Mouse (Mus musculus): ENCODE data around the gene Aldh1a3. TPM values are rescaled to one million over a fixed set of nuclear protein-coding genes. Genes with fewer than 3 reads are reported as not detected.
A peak's percentile ranks its signal among the peaks of the same experiment; 100 is the strongest.

Aldh1a3 gene
- total RNA-seq, 2 experiments from 2014 or later: 0.88 to 1.0 TPM

DNA sequence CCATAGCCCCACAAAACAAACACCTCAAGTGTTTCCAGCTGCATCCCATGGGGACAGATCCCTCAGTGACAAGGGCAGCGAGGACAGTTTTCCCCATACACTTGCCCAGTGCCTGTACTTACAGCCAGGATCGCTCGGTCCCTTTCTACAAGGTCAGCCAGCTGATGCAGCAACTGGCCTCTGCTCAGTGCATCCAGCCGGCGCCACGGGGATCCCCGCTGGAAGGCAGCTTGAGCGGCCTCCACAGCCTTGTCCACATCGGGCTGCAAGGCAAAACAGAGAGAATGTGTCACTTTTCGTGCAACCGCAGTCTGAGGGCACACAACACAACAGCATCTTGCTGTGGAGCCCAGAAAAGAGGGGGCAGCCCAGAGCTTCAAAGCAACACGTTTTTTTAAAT, 8.3 kb downstream of the Aldh1a3 start:
- no peak for DNase-seq (ENCODE audit: low spot score in 2 of 2)

DNA sequence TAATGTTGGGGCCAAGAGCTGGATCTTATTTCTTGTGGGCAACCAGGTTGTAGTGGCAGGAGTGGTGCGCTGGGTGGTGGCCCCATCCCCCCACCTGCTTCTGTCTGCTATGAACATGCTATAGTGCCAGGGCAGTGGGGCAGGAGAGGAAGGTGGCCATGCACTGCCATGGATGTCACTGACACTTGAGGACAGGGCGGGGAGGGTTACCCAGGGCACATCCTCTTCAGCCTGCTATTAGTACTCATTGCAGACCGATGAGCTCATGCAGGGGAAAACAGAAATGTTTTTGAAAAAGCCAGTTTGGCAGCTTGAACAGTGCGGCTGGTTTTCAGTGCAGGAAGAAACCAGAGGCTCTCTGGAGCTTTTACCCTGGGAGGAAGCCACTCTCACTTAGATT, 10.5 kb downstream of the Aldh1a3 start:
- DNase-seq (ENCODE audit: low spot score in 2 of 2): no peak

GRCm38 (mm10) chr7:66413093-66413492, 14.2 kb downstream of the Aldh1a3 start:
- no peak for DNase-seq (ENCODE audit: low spot score in 2 of 2)

- DNase-seq (ENCODE audit: low spot score in 2 of 2): peak in 1 of 2 experiments; percentile 36
Measured at GRCm38 (mm10) chr7:66409433-66409832, 17.9 kb downstream of the Aldh1a3 start.

- DNase-seq (ENCODE audit: low spot score in 2 of 2): no peak
Measured at GRCm38 (mm10) chr7:66406971-66407370, 20.3 kb downstream of the Aldh1a3 start.

- no peak for DNase-seq (ENCODE audit: low spot score in 2 of 2)
Measured at GRCm38 (mm10) chr7:66405951-66406721, 21.2 kb downstream of the Aldh1a3 start.

DNA sequence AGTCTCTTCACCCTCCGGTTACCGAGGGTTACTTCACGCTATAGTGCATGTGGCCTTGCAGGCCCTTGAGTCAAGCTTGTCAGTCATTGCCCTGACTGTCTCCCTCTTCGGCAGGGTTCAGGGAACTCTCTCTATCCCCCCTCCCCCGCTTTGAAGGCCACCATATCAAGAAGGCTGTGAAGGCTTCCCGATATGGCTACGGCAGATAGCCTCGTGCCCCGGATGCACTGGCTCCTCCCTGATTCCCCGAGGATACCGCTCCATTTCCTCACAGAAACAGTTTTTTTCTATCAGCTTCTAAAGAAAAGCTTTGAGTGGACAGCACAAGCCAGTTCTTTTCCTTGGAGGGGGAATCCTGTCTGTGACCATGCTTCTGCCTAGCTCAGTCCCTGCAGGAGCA, 21.8 kb downstream of the Aldh1a3 start:
- no peak for DNase-seq (ENCODE audit: low spot score in 2 of 2)

DNA sequence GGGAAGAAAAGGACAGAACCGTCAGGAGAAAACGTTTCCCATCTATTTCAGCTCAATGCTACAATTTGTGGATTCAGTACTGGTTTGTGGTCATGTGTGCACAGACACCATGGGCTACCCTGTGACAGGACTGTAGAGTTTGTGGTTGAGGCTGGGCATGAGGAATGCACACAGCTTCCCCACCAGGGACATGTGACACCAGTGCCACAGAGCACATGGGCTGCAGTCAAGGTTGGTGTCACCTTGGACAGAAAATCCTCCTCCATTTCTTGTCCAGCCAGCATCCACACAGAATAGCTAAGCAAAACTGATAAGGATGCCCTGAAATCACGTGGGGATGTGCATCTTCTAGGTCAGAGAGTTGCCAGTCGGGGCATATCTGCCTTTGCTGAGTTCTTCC, 22.5 kb downstream of the Aldh1a3 start:
- no peak for DNase-seq (ENCODE audit: low spot score in 2 of 2)

GRCm38 (mm10) chr7:66404141-66404540, 23.2 kb downstream of the Aldh1a3 start:
- no peak for DNase-seq (ENCODE audit: low spot score in 2 of 2)

- no peak for DNase-seq (ENCODE audit: low spot score in 2 of 2)
Measured at GRCm38 (mm10) chr7:66402876-66403275, 24.4 kb downstream of the Aldh1a3 start.

DNA sequence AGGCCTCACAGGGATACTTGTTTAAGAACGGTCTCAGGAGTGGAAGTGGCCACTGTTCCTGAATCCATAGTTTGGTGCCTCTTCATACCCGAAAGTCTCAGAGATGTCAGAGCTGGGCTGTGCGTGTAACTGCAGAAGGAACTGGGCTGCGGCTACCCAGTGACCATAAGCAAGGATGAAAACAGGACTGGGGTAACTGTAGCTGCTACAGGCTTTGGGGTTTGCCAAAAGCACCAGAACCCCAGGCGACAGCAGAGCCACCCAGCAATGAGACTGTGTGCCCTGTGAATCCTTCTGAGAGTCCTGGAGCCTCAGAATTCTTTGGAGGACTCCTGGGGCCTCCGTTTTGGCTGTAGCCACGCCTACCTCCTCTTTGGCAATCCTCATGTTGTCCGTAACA, 25.7 kb downstream of the Aldh1a3 start:
- no peak for DNase-seq (ENCODE audit: low spot score in 2 of 2)

DNA sequence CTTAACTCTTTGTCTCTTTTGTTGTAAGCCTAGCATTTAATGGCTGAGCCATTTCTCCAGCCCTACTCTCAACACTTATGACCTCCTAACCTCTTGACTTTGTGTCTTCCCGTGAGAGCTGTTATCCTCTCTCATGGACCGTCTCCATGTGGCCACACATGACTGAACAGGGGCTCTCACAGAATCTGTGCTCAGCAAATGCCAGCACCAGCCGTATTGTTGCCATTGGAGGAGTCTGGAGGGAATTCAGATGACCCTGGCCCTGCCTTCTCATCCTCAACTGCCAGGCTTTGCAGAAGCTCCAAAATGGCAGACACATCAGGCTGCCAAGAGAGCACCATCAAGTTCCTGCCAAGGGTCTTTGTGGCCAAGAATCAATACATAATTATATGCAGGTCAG, 30.0 kb downstream of the Aldh1a3 start:
- DNase-seq (ENCODE audit: low spot score in 2 of 2): no peak

DNA sequence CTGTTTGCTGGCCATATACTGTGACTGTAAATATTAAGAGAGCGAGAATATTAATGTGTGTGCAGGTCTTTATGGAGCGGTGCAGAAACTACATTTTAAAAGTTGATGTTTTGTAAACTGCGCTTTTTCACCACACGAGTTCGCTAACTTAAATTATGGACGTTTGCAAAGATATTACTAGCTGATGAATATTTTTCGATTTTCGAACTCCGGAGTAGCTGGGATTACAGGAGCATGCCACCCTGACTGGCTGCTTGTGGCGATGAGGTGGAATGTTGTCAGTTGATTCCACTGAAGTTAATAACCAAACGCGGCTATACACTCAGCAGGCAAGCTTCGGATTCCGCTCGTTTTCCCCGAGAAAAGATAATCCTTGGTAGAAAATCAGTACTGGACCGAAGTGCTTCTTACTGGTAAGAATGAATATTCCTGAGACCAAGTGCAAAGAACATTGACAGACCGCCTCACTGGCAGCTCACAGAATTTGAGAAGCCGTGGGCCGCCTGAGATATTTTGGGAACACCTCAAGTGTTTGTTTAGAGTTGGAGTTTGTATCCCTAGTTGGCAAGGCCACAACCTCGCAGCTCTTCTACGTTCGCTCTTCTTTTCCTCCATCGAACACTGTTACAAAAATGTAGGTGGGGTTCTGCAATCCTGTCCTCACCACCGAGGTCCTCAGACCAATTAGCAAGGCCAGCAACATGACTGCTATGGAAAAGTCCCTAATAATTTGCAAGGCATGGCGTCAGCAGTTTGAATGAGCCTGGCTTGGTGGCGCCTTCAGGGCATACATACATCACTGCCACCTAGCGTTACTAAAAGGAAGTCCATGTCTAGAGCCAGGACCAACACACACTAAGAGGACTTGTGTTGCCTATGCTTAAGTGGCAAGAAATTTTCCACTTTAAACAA, 38.4 kb downstream of the Aldh1a3 start:
- DNase-seq (ENCODE audit: low spot score in 2 of 2): peak; percentile 56 to 59

GRCm38 (mm10) chr7:66387813-66388521, 39.4 kb downstream of the Aldh1a3 start, which contains the start of gene Lrrk1:
Gene Lrrk1, minus strand, starts transcription at chr7:66388350.
- peak in 1 of 2 experiments; percentile 3 for DNase-seq (ENCODE audit: low spot score in 2 of 2)

DNA sequence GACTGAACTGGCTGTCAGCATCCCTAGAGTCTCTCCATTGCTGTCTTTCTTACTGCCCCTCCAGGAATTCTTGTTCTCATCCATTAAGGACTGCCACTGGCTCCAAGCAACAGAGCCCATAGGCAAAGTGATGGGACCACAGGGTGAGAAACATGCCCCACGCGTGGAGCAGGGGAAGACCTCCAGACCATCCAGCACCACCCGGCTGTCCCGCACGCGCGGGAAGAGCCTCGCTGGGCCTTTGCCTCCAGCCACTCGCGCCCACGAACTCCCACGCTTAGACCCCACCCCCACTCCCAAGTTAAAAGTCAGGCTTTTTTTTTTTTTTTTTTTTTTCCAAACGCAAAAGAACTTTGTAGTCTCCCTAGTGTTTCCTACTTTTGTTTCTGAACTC, 39.9 kb downstream of the Aldh1a3 start:
- no peak for DNase-seq (ENCODE audit: low spot score in 2 of 2)

DNA sequence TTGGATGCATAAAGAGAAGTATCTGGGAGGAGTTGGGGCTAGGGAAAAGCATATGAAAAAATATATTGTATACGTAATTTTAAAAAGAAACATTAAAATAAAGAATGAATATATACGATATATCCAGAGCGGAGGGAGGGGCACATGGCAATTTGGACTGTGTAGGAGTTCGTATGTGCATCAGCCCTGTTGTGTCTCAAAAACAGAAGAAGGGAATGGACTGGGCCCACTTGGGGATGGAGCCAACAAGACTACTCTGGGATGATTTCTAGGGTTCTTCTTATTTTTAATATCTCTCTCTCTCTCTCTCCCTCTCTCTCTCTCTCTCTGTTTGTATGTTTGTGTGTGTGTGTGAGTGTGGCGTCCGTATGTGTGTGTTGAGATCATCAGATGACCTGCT, 40.9 kb downstream of the Aldh1a3 start:
- DNase-seq (ENCODE audit: low spot score in 2 of 2): no peak

DNA sequence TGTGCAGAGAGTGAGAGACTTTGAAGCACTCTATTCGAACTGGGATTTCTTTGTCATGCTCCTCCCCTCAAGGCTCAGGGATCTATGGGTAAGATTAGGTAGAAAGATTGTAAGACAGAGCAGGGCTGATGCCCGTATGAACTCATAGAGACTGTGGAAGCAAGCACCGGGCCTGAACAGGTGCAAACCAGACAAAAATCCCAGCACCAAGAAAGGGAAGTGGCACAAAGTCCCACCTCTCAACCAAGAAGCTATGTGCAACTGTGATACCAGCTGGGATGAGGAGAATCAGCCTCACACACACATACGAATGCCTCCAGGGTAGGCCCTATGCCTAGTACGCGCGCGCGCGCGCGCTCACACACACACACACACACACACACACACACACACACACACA, 41.5 kb downstream of the Aldh1a3 start:
- no peak for DNase-seq (ENCODE audit: low spot score in 2 of 2)

- DNase-seq (ENCODE audit: low spot score in 2 of 2): no peak
Measured at GRCm38 (mm10) chr7:66384891-66385290, 42.4 kb downstream of the Aldh1a3 start.

DNA sequence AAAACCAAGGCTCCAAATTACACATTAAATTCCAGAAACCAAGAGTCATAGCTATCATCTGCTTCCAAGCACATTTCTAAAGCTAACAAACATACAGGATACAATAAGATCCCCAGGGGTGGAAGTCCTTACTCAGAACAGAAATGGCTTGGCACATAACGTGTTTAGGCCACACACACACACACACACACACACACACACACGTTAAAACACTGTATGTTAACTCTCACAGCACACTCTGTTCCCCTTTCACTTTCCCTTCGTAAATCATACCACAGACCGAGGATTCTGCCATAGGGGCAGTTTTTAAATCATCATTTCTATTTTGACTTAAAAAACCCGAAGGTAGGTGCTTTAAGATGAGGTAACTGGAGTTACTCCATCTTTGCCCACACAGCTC, 43.1 kb downstream of the Aldh1a3 start:
- no peak for DNase-seq (ENCODE audit: low spot score in 2 of 2)

- DNase-seq (ENCODE audit: low spot score in 2 of 2): no peak
Measured at GRCm38 (mm10) chr7:66376560-66376959, 50.8 kb downstream of the Aldh1a3 start.

- DNase-seq (ENCODE audit: low spot score in 2 of 2): no peak
Measured at GRCm38 (mm10) chr7:66375736-66376135, 51.6 kb downstream of the Aldh1a3 start.

GRCm38 (mm10) chr7:66373391-66373790, 53.9 kb downstream of the Aldh1a3 start:
- no peak for DNase-seq (ENCODE audit: low spot score in 2 of 2)

All from left cerebral cortex, adult 18-20 months (tissue).